Mouse (Mus musculus): ENCODE data around the gene Six5. TPM values are rescaled to one million over a fixed set of nuclear protein-coding genes. Genes with fewer than 3 reads are reported as not detected.

Six5 gene
- total RNA-seq, 2 experiments from 2014 or later, result 2.0 to 2.7 TPM

- peak; percentile 95 for DNase-seq
Measured at GRCm38 (mm10) chr7:19075723-19076585, 18.4 kb upstream of the Six5 start, which contains the start of gene Dmwd. Gene Dmwd, plus strand, starts transcription at chr7:19076227.

GRCm38 (mm10) chr7:19076586-19076991 lies 17.8 kb upstream of the Six5 start:
- no peak for DNase-seq

GRCm38 (mm10) chr7:19077761-19078160 lies 16.6 kb upstream of the Six5 start:
- peak; percentile 41 for DNase-seq

- no peak for DNase-seq
Measured at GRCm38 (mm10) chr7:19078732-19079131, 15.7 kb upstream of the Six5 start.

- DNase-seq, result no peak
Measured at GRCm38 (mm10) chr7:19080451-19080950, 13.9 kb upstream of the Six5 start.

- no peak for DNase-seq
Measured at GRCm38 (mm10) chr7:19082171-19082570, 12.2 kb upstream of the Six5 start.

- DNase-seq, result peak; percentile 91
Measured at GRCm38 (mm10) chr7:19083096-19083495, 11.3 kb upstream of the Six5 start.

GRCm38 (mm10) chr7:19083701-19084100 lies 10.7 kb upstream of the Six5 start, which contains the start of gene Dmpk:
Gene Dmpk, plus strand, starts transcription at chr7:19083849.
- DNase-seq, result peak; percentile 65

GRCm38 (mm10) chr7:19084277-19084771 lies 10.1 kb upstream of the Six5 start:
- peak; percentile 80 for DNase-seq

- no peak for DNase-seq
Measured at GRCm38 (mm10) chr7:19084921-19085473, 9.4 kb upstream of the Six5 start.

- no peak for DNase-seq
Measured at GRCm38 (mm10) chr7:19085495-19085894, 8.9 kb upstream of the Six5 start.

GRCm38 (mm10) chr7:19086042-19086441 lies 8.4 kb upstream of the Six5 start:
- DNase-seq, result peak; percentile 48

- DNase-seq, result no peak
Measured at GRCm38 (mm10) chr7:19086760-19087159, 7.6 kb upstream of the Six5 start.

- DNase-seq, result peak; percentile 54
Measured at GRCm38 (mm10) chr7:19088813-19089212, 5.6 kb upstream of the Six5 start.

- no peak for DNase-seq
Measured at GRCm38 (mm10) chr7:19091913-19092312, 2.5 kb upstream of the Six5 start.

- peak; percentile 71 for DNase-seq
Measured at GRCm38 (mm10) chr7:19092381-19093173, 1.8 kb upstream of the Six5 start.

- DNase-seq, result peak; percentile 85
Measured at GRCm38 (mm10) chr7:19093174-19093521, 1.2 kb upstream of the Six5 start.

- peak; percentile 96 for DNase-seq
Measured at GRCm38 (mm10) chr7:19093537-19094385, 633 bp upstream of the Six5 start.

- peak; percentile 69 for DNase-seq
Measured at GRCm38 (mm10) chr7:19094826-19095750, 694 bp downstream of the Six5 start.

- peak; percentile 66 for DNase-seq
Measured at GRCm38 (mm10) chr7:19095751-19096110, 1.3 kb downstream of the Six5 start.

All from gastrocnemius, postnatal 25 days (tissue).